8 mouse cellular contexts compared by ENCODE assay signal in the genomic region with DNA sequence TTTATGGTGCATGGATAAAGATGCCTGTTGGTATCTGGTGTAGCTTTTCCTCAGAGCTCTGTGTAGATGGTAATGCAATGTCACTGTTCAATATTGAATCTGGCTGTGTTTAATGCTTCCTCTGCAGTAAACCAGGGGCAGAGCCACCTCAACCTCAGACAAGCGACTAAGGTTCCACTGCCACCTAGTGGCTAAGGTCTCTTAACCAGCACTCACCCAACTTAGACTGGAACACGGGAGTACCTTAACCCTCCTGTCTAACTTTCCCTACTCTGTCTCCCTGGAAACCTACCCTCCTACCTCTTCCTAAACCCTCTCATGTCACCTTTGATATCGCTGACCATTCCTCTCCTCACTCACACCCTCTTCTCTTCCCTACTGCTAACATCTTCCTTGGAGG.
DNase-seq lines count a peak whose midpoint lies in the region; ATAC-seq and TF ChIP-seq lines count a peak whose summit lies in the region.

No protein-coding gene starts in this region.

- ATAC-seq in forebrain, embryonic 12.5 days (ENCODE audit: low FRiP score), result peak; percentile 55; the same call in 1 of the 2 replicates
- ATAC-seq in hindbrain, postnatal 0 days, result peak; percentile 84
- peak; percentile 80 for ATAC-seq in midbrain, embryonic 13.5 days

- 18% methylated on average over 3 of the region's 3 CpGs for WGBS in forebrain, embryonic 12.5 days
- WGBS in hindbrain, postnatal 0 days, result 20% methylated on average over 3 of the region's 3 CpGs
- WGBS in midbrain, embryonic 13.5 days, result 17% methylated on average over 3 of the region's 3 CpGs

- TF ChIP-seq CTCF in bone marrow macrophage, adult 2 months (IDR thresholded peaks at IDR 0.05; ENCODE audit: low read depth, low read length), result peak; percentile 41
- TF ChIP-seq CTCF in hindbrain, postnatal 0 days (IDR thresholded peaks at IDR 0.05; ENCODE audit: low read depth), result peak; percentile 91

- H3K27ac ChIP-seq in bone marrow macrophage, adult 2 months (ENCODE audit: insufficient read depth, low read depth, low read length), result no peak overlapping the region
- H3K27ac ChIP-seq in forebrain, embryonic 12.5 days, result no peak overlapping the region
- no peak overlapping the region for H3K27ac ChIP-seq in hindbrain, postnatal 0 days
- no peak overlapping the region for H3K27ac ChIP-seq in midbrain, embryonic 13.5 days

- H3K9ac ChIP-seq in forebrain, embryonic 12.5 days, result no peak overlapping the region
- no peak overlapping the region for H3K9ac ChIP-seq in hindbrain, postnatal 0 days (replicated peaks; ENCODE audit: low read length)
- H3K9ac ChIP-seq in midbrain, embryonic 13.5 days (replicated peaks), result no peak overlapping the region

- no peak overlapping the region for H3K4me3 ChIP-seq in bone marrow macrophage, adult 2 months (ENCODE audit: insufficient read depth, low read length)
- no peak overlapping the region for H3K4me3 ChIP-seq in forebrain, embryonic 12.5 days (replicated peaks)
- H3K4me3 ChIP-seq in hindbrain, postnatal 0 days (ENCODE audit: low read length), result no peak overlapping the region
- H3K4me3 ChIP-seq in midbrain, embryonic 13.5 days (replicated peaks), result no peak overlapping the region

- intact Hi-C loops in left cerebral cortex, postnatal 10 days (cut with DNase I), result no loop called here

- DNase-seq in gastrocnemius, adult 18-20 months (ENCODE audit: low spot score), result peak; percentile 57
- no peak for DNase-seq in gastrocnemius, adult 8-10 months (ENCODE audit: low spot score in 2 of 2)
- DNase-seq in hindbrain, postnatal 0 days (ENCODE audit: low spot score), result peak; percentile 88
- DNase-seq in left cerebral cortex, postnatal 10 days (ENCODE audit: extremely low spot score in 1 of 2, low spot score in 2 of 2), result peak; percentile 31 to 61
- peak; percentile 10 to 48 for DNase-seq in spleen, postnatal 10 days (ENCODE audit: low spot score in 2 of 2)

- TF ChIP-seq POLR2A in bone marrow macrophage, adult 2 months (IDR thresholded peaks at IDR 0.05; ENCODE audit: borderline replicate concordance, low read depth, low read length), result no peak

- H3K9me3 ChIP-seq in forebrain, embryonic 12.5 days, result no peaks in the 10 kb centered on the region
- no peaks in the 10 kb centered on the region for H3K9me3 ChIP-seq in hindbrain, postnatal 0 days (ENCODE audit: low read length)
- no peaks in the 10 kb centered on the region for H3K9me3 ChIP-seq in midbrain, embryonic 13.5 days

- H3K4me1 ChIP-seq in bone marrow macrophage, adult 2 months (ENCODE audit: control insufficient read depth, insufficient read depth, low read length), result no peaks in the 10 kb centered on the region
- no peaks in the 10 kb centered on the region; the same call in 1 of the 2 replicates for H3K4me1 ChIP-seq in forebrain, embryonic 12.5 days
- H3K4me1 ChIP-seq in hindbrain, postnatal 0 days (ENCODE audit: insufficient read depth, low read length), result no peaks in the 10 kb centered on the region
- no peaks in the 10 kb centered on the region for H3K4me1 ChIP-seq in midbrain, embryonic 13.5 days (replicated peaks)

- no peak overlapping the region for H3K4me2 ChIP-seq in forebrain, embryonic 12.5 days
- no peak overlapping the region for H3K4me2 ChIP-seq in hindbrain, postnatal 0 days (ENCODE audit: low read depth, low read length)
- H3K4me2 ChIP-seq in midbrain, embryonic 13.5 days (replicated peaks), result no peak overlapping the region

- no peaks in the 10 kb centered on the region for H3K36me3 ChIP-seq in forebrain, embryonic 12.5 days (replicated peaks)
- H3K36me3 ChIP-seq in hindbrain, postnatal 0 days (ENCODE audit: insufficient read depth, low read length), result no peaks in the 10 kb centered on the region
- no peaks in the 10 kb centered on the region for H3K36me3 ChIP-seq in midbrain, embryonic 13.5 days

- H3K27me3 ChIP-seq in forebrain, embryonic 12.5 days, result no peaks in the 10 kb centered on the region
- no peaks in the 10 kb centered on the region for H3K27me3 ChIP-seq in hindbrain, postnatal 0 days (ENCODE audit: insufficient read depth, low read length)
- no peaks in the 10 kb centered on the region for H3K27me3 ChIP-seq in midbrain, embryonic 13.5 days

Comparison
In these comparisons a context has a peak if more than half of its experiments do, and no peak if none do; other contexts are left out.
1. DNase-seq: peak in gastrocnemius, adult 18-20 months (single experiment), hindbrain, postnatal 0 days (single experiment), left cerebral cortex, postnatal 10 days (2 of 2) and spleen, postnatal 10 days (2 of 2); none in gastrocnemius, adult 8-10 months (0 of 2).
2. Peak in every context shown above with its lines, with median percentiles within 50 percentile points of each other: ATAC-seq.